Mouse (Mus musculus): ENCODE results near the gene Vps33b. TPM values are rescaled to one million over a fixed set of nuclear protein-coding genes. Genes with fewer than 3 reads are reported as not detected.

Vps33b gene
- 23.9 and 29.9 TPM in 2 replicates for total RNA-seq (2021)
- long read RNA-seq, transcript Vps33b-201 (23 exons, 2,574 nt): major isoform, 49 of 65 reads
- long read RNA-seq, partial matches to known transcripts: 6 of 65 reads
- long read RNA-seq, other reads (novel, unspliced or antisense): 10 of 65 reads

GRCm38 (mm10) chr7:80268897-80269750, at the start of gene Vps33b:
Gene Vps33b, plus strand, starts transcription at chr7:80269649.
- DNase-seq: peak; percentile 98

GRCm38 (mm10) chr7:80220237-80220797, 49.1 kb upstream of the Vps33b start:
- no peak for DNase-seq

- DNase-seq: no peak
Observed at GRCm38 (mm10) chr7:80221179-80221750, 48.2 kb upstream of the Vps33b start.

- DNase-seq: no peak
Observed at GRCm38 (mm10) chr7:80227065-80227464, 42.4 kb upstream of the Vps33b start.

- no peak for DNase-seq
Observed at GRCm38 (mm10) chr7:80230196-80230595, 39.3 kb upstream of the Vps33b start.

GRCm38 (mm10) chr7:80231971-80232488, 37.4 kb upstream of the Vps33b start:
- no peak for DNase-seq

- DNase-seq: peak; percentile 97
Observed at GRCm38 (mm10) chr7:80232489-80233029, 36.9 kb upstream of the Vps33b start, which contains the start of the genes Cib1 and Gdpgp1. Gene Cib1, minus strand, starts transcription at chr7:80232813. Gene Gdpgp1, plus strand, starts transcription at chr7:80232865.

- no peak for DNase-seq
Observed at GRCm38 (mm10) chr7:80233799-80234198, 35.6 kb upstream of the Vps33b start.

- DNase-seq: no peak
Observed at GRCm38 (mm10) chr7:80238542-80238941, 30.9 kb upstream of the Vps33b start.

GRCm38 (mm10) chr7:80241661-80242060, 27.8 kb upstream of the Vps33b start:
- no peak for DNase-seq

GRCm38 (mm10) chr7:80244851-80245250, 24.6 kb upstream of the Vps33b start:
- no peak for DNase-seq

GRCm38 (mm10) chr7:80246148-80246721, 23.2 kb upstream of the Vps33b start, which contains the start of gene Ttll13:
Gene Ttll13, plus strand, starts transcription at chr7:80246376.
- peak; percentile 97 for DNase-seq

GRCm38 (mm10) chr7:80246859-80247258, 22.6 kb upstream of the Vps33b start:
- DNase-seq: no peak

- no peak for DNase-seq
Observed at GRCm38 (mm10) chr7:80252437-80252836, 17.0 kb upstream of the Vps33b start.

GRCm38 (mm10) chr7:80252886-80253285, 16.6 kb upstream of the Vps33b start:
- DNase-seq: no peak

- DNase-seq: no peak
Observed at GRCm38 (mm10) chr7:80255981-80256380, 13.5 kb upstream of the Vps33b start.

- no peak for DNase-seq
Observed at GRCm38 (mm10) chr7:80257706-80258105, 11.7 kb upstream of the Vps33b start.

- DNase-seq: peak; percentile 83
Observed at GRCm38 (mm10) chr7:80260625-80261371, 8.7 kb upstream of the Vps33b start, which contains the start of gene Ngrn. Gene Ngrn, plus strand, starts transcription at chr7:80261215.

GRCm38 (mm10) chr7:80261372-80261990, 8.0 kb upstream of the Vps33b start:
- DNase-seq: no peak

- peak; percentile 30 for DNase-seq
Observed at GRCm38 (mm10) chr7:80264606-80265005, 4.8 kb upstream of the Vps33b start.

- no peak for DNase-seq
Observed at GRCm38 (mm10) chr7:80267764-80268163, 1.7 kb upstream of the Vps33b start.

Data from adrenal gland, postnatal 25 days (tissue).